Mouse (Mus musculus): ENCODE results near the gene Phf21a.

DNA sequence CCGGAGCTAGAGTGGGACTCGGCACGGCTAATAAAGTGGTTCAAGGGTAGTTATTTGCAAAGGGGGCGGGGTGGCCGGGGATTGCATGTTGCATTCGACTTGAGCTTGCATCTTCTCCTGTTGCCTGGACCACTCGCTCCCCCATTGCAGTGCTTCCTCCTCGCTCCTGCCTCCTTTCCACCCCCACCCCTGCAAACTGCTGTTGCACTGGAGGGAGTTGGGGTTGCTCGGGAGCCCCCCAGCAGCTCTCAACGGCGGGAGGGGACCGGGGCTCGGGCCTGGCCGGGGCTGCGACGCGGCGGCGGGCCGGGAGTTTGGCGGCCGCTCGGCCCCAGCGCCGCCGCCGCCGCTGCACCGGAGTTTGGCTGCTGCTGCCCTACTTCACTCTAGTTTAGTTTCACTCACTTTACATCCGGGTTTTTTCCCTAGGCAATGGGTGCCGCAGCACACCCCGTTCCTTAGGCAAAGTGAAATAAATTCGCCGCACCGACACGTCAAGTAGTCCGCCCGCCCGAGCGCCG lies 90.1 kb downstream of the Phf21a start:
- TF ChIP-seq POLR2A (IDR thresholded peaks at IDR 0.05; ENCODE audit: borderline replicate concordance, extremely low read depth, insufficient read depth, insufficient read length, poor library complexity, severe bottlenecking), result peak; percentile 74
- no peak for TF ChIP-seq CTCF (IDR thresholded peaks at IDR 0.05; ENCODE audit: borderline replicate concordance, extremely low read depth, insufficient read depth, insufficient read length)
